Mouse (Mus musculus) intestine, embryonic 16.5 days (tissue): ENCODE data around the gene Gipc3. TPM values are rescaled to one million over a fixed set of nuclear protein-coding genes. Genes with fewer than 3 reads are reported as not detected.
A peak's percentile ranks its signal among the peaks of the same experiment; 100 is the strongest.

Source experiments
- ATAC-seq: fragments of 200-750 bp; cut with Nextera tagmentation; 2 replicates; pipeline ENCODE4 v1.8.0; 2017; ENCODE audit warnings: moderate TSS enrichment, moderate library complexity
- H3K27ac ChIP-seq: fragments of 300-500 bp; sonication (generic); 2 replicates; pipeline ENCODE4 v1.5.1; 2014; ENCODE audit warnings: mild to moderate bottlenecking, low read length
- H3K27me3 ChIP-seq: fragments of 300-500 bp; sonication (generic); replicated peaks from 2 replicates; pipeline ENCODE4 v1.6.1; 2014; ENCODE audit warnings: low read length, control low read depth, mixed read lengths; ENCODE audit not compliant: control insufficient read depth, insufficient read depth
- H3K36me3 ChIP-seq: fragments of 300-500 bp; sonication (generic); 2 replicates; pipeline ENCODE4 v1.6.1; 2014; ENCODE audit warnings: low read length, control low read depth; ENCODE audit not compliant: control insufficient read depth, insufficient read depth
- H3K4me1 ChIP-seq: fragments of 300-500 bp; sonication (generic); 2 replicates; pipeline ENCODE4 v1.6.1; 2014; ENCODE audit warnings: low read length, control low read depth, mixed read lengths; ENCODE audit not compliant: control insufficient read depth, insufficient read depth
- H3K4me2 ChIP-seq: fragments of 300-500 bp; sonication (generic); 2 replicates; pipeline ENCODE4 v1.6.1; 2014; ENCODE audit warnings: low read depth, low read length, control low read depth
- H3K4me3 ChIP-seq: fragments of 300-500 bp; sonication (generic); 2 replicates; pipeline ENCODE4 v1.5.1; 2014; ENCODE audit warnings: mild to moderate bottlenecking, low read length
- H3K9ac ChIP-seq: fragments of 300-500 bp; sonication (generic); 2 replicates; pipeline ENCODE4 v1.6.1; 2014; ENCODE audit warnings: low read depth, low read length
- H3K9me3 ChIP-seq: fragments of 300-500 bp; sonication (generic); 2 replicates; pipeline ENCODE4 v1.6.1; 2016; ENCODE audit warnings: low read length, control low read depth; ENCODE audit not compliant: control insufficient read depth
- WGBS: fragments of 180-500 bp; shearing (Covaris S2); extraction: QIAGEN DNeasy Blood & Tissue Kit; methylation state at CpG from one replicate; pipeline ENCODE4 v1.1.7; 2014; 5-methylcytosine and 5-hydroxymethylcytosine counted together
- polyA plus RNA-seq: library from polyadenylated mRNA; unstranded; fragments of >200 nt; fragmentation: Nextera tagmentation; extraction: Ambion mirVana; gene quantifications from 2 replicates; pipeline ENCODE4 v1.2.1, GENCODE M21; 2015

Gipc3 gene
- polyA plus RNA-seq, 1 experiment from 2014 or later, result 0.12 TPM

DNA sequence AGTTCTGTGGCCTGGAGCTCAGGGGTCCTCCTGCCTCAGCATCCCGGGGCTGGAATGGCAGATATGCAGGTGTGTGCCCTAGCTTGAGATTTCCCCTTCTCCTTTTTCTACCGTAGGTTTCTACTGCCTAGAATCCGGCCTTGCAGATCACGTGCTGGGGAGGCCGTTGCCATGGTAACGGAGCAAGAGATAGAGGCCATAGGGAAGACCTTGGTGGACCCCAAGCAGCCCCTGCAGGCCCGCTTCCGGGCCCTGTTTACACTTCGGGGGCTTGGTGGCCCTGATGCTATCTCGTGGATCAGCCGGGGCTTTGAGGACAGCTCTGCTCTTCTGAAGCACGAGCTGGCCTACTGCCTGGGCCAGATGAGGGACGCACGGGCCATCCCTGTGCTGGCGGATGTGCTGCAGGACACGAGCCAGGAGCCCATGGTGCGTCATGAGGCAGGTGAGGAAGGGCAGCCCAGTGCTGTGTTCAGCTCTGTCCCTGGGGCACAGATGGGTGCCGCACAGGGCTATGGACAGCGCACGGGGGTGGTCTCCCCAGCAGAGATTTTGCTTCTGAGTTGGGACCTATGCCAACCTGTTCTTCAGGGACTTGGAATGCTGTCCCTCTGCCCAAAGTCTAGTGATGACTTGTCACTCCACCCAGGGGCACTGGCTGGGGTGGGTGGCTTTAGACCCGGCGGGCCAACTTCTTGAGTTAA, 42.7 kb upstream of the Gipc3 start:
- WGBS, result 67% methylated on average over 22 of the region's 22 CpGs
- Histone ChIP-seq H3K4me3 (peak overlapping the region; percentile 74), H3K9ac (peak overlapping the region; percentile 80), H3K36me3 (peaks cover 11% of the 10 kb centered on the region), H3K4me1 (peaks cover 26% of the 10 kb centered on the region), H3K27me3 (no peaks in the 10 kb centered on the region), H3K4me2 (peak overlapping the region; percentile 66), H3K27ac (no peak overlapping the region), H3K9me3 (no peaks in the 10 kb centered on the region)
- no peak for ATAC-seq

DNA sequence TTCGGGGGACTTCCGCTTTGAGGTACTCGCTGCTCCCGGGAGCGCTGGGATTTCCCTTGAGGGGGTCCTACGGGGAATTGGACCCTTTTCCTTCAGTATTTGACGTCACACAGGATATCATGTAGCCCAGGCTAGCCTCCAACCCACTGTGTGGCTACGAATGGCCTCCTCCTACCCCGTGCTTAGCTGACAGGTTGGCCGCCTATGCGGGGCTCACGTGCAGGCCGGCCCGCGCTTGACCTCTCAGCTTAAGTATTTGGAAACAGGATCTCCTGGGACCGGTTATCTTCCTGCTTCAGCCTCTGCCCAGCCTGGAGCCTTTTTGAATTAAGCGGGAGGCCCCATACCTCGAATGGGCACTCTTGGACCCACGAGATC, 41.5 kb upstream of the Gipc3 start:
- Histone ChIP-seq H3K27ac (peak overlapping the region; percentile 65), H3K4me1 (peaks cover 25% of the 10 kb centered on the region), H3K4me2 (peak overlapping the region; percentile 66), H3K9ac (peak overlapping the region; percentile 80), H3K27me3 (no peaks in the 10 kb centered on the region), H3K9me3 (no peaks in the 10 kb centered on the region), H3K4me3 (peak overlapping the region; percentile 74), H3K36me3 (peaks cover 11% of the 10 kb centered on the region)
- under 1% methylated on average over 19 of the region's 19 CpGs for WGBS
- ATAC-seq, result peak; percentile 11

DNA sequence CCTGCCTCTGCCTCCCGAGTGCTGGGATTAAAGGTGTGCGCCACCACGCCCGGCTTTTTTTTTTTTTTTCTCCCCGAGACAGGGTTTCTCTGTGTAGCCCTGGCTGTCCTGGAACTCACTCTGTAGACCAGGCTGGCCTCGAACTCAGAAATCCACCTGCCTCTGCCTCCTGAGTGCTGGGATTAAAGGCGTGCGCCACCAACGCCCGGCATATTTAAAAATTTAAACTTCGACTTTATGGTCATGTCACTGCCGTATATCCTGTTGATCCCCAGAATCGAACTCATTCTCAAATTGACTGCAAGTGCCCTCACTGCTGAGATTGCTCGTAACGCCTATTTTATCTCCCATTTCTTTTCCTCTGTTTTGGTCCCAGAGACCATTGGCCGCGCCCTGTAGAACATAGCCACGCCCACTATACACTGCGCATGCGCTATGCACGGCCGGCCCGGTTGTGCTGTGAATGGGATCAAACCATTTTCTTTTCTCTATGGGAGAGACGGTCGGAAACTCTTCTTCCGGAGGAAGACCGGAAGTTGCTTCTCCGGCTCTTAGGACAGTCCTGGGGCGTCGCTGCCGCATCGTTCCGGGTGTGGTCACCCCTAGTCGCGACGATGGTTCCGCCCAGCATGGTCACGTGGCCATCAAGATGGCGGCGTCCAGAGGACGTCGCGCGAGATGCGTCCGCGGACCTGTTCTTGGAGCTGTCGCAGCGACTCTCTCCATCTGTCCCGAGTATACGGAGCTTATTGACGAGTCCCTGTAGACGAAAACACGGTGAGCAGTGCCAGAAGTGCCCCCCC, 40.9 kb upstream of the Gipc3 start, which contains the start of the genes Dohh and Gm48551:
Dohh (plus strand) TSS at position 627 of the 803 bp plus-strand sequence.
Gm48551 (plus strand) TSS at position 665 of the 803 bp plus-strand sequence.
- Histone ChIP-seq H3K9ac (peak within 1 kb of the TSS; percentile 80), H3K9me3 (no peaks in the 10 kb centered on the region), H3K36me3 (peaks cover 11% of the 10 kb centered on the region), H3K4me3 (peak within 1 kb of the TSS; percentile 74), H3K27me3 (no peaks in the 10 kb centered on the region), H3K27ac (peak within 1 kb of the TSS; percentile 65), H3K4me1 (peaks cover 20% of the 10 kb centered on the region), H3K4me2 (peak within 1 kb of the TSS; percentile 66)
- ATAC-seq, result peak; percentile 91
- WGBS, result 5% methylated on average over 51 of the region's 54 CpGs

DNA sequence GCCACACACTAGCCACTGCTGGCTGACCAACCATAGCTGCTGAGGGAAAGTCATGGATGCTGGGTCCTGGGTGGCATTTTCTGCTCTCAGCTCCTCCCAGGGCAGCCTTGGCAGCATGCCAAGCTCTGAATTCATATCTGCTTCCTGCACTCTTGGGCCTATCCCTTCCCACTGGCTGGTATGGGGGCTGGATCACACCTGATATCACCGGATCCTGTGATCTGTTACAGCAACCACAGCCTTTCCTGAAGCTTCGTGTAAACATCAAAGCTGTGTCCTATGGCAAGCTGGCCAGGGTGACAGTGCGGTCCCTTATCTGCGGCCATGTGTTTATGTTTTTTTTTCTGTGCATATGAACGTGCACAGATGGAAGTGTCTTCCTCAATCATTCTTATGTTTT, 39.0 kb upstream of the Gipc3 start:
- H3K27ac ChIP-seq, result peak overlapping the region; percentile 53
- ATAC-seq, result peak; percentile 6; the same call in 1 of the 2 replicates
- peaks cover 24% of the 10 kb centered on the region for H3K4me1 ChIP-seq
- no peak overlapping the region for H3K4me3 ChIP-seq
- no peak overlapping the region for H3K4me2 ChIP-seq
- H3K9ac ChIP-seq, result no peak overlapping the region
- WGBS, result 55% methylated on average over 5 of the region's 5 CpGs
- H3K27me3 ChIP-seq, result no peaks in the 10 kb centered on the region
- no peaks in the 10 kb centered on the region for H3K9me3 ChIP-seq
- no peaks in the 10 kb centered on the region for H3K36me3 ChIP-seq

DNA sequence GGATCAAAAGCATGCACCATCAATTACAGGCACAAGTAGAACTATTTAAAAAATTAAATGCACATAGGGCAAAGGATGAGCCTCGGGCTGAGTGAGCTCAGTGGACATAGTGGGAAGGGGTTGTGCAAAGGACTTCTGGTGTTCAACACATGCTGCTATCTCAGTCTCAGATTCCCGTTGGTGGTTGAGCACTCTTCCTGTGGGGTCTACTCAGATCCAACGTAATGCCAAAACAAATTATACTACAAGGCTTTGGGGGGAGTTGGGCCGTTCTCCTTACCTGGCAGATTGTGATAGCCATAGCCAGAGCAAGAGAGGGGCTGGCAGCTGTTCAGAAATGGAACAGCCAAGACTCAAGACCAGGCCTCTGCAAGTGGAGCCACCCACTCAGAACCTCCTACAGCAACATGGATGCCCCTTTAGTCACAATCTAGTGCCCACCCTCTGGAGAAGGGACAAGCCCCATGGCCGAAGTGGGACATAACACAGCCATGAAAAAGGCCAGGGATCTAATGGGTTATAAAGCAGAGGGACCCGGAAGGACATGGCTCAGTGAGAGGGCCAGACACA, 36.8 kb upstream of the Gipc3 start:
- no peak for ATAC-seq
- WGBS, result 83% methylated on average over 6 of the region's 6 CpGs
- Histone ChIP-seq H3K4me1 (peaks cover 20% of the 10 kb centered on the region), H3K9ac (no peak overlapping the region), H3K27ac (no peak overlapping the region), H3K36me3 (peaks cover 3% of the 10 kb centered on the region; the same call in 1 of the 2 replicates), H3K4me2 (no peak overlapping the region), H3K9me3 (no peaks in the 10 kb centered on the region), H3K4me3 (no peak overlapping the region), H3K27me3 (no peaks in the 10 kb centered on the region)

DNA sequence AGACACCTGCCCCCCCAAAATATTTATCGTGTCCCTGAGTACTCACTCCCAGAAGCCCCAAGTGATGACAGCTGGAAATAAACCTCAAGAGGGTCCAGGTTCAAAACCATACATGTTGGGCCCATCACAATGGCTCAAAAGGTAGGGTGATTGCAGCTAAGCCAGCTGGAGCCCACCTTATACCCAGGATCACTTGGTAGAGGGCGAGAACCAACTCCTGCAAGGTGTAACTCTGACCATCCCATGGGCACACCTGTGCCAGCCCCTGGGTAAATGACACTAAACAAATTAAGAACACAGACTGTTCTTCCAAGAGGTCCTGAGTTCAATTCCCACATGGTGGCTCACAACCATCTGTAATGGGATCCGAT, 36.1 kb upstream of the Gipc3 start:
- H3K9me3 ChIP-seq, result no peaks in the 10 kb centered on the region
- peak overlapping the region; percentile 65 for H3K9ac ChIP-seq
- H3K27me3 ChIP-seq, result no peaks in the 10 kb centered on the region
- peak overlapping the region; percentile 74 for H3K4me2 ChIP-seq
- H3K4me3 ChIP-seq, result peak overlapping the region; percentile 83
- H3K36me3 ChIP-seq, result peaks cover 3% of the 10 kb centered on the region; the same call in 1 of the 2 replicates
- no peak for ATAC-seq
- H3K4me1 ChIP-seq, result peaks cover 19% of the 10 kb centered on the region
- 60% methylated on average over 3 of the region's 3 CpGs for WGBS
- H3K27ac ChIP-seq, result peak overlapping the region; percentile 62

DNA sequence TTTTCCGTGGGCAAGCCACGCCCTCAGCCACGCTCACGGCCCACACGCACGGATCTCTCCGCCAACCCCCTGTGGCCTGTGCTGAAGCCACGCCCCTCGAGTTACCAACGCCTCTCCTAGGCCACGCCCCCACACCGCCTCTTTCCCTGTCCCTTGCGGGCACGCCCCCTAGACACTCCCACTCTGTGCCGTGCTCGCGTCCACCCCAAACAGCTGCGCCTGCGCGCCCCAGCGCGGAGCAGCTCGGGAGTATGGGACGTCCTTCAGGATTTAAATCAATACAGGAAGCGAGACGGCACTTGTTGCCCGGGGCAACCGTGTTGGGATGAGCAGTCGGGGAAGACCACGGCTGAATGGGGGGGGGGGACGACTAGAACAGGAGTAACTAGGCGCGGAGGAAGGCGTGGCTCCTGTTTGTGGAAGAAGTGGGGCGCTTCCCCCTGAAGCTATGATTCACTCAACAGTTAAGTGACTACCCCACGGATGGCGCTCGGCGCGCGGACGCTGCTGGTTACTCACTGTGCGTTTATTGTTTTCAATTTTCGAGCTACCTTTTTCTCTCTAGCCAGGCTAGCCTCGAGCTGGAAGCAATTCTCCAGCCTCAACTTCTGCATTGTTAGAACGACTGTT, 35.6 kb upstream of the Gipc3 start:
- H3K4me1 ChIP-seq, result peaks cover 19% of the 10 kb centered on the region
- no peaks in the 10 kb centered on the region for H3K9me3 ChIP-seq
- peak overlapping the region; percentile 65 for H3K9ac ChIP-seq
- H3K27me3 ChIP-seq, result no peaks in the 10 kb centered on the region
- peak overlapping the region; percentile 83 for H3K4me3 ChIP-seq
- peaks cover 3% of the 10 kb centered on the region; the same call in 1 of the 2 replicates for H3K36me3 ChIP-seq
- WGBS, result under 1% methylated on average over 46 of the region's 46 CpGs
- peak overlapping the region; percentile 62 for H3K27ac ChIP-seq
- ATAC-seq, result peak; percentile 95
- peak overlapping the region; percentile 74 for H3K4me2 ChIP-seq

DNA sequence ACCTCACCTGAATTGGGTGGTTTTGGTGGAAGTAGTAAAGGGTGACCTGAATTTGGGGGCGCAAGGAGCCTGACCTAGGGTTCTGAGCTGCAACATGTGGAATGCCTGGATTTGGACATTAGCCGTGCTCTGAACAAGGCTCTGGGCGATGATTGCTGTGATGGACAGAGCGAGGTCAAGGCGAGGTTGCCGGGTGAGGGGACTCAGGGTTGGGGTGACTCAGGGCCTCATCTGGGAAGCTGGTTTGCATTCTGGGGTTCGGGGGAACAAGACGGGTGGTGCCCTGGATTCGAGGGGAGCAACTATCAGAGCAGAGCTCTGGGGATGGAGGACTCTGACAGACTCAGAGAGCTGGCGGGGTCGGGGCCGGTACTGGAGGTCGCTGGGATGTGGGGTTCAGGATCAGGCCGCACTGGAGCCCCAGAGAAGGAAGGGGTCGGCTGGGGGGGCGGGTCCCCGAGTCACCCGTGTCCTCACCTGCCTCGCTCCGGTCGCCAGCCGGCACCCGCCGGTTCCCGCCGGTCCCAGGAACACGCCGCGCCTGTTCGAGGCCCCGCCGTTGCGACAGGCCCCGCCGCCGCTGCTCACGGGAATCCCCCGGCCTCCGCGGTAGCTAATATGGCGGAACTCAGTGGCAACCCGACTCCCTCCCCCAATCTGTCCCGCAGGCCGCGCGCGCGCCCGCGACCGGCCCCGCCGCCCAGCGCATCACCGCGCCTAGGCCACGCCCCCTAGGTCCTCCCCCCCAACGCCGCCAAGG, 34.9 kb upstream of the Gipc3 start, which contains the start of gene Fzr1:
Fzr1 (minus strand) TSS at position 724 of the 760 bp plus-strand sequence.
- Histone ChIP-seq H3K4me2 (peak within 1 kb of the TSS; percentile 83), H3K27me3 (no peaks in the 10 kb centered on the region), H3K27ac (peak within 1 kb of the TSS; percentile 69), H3K9ac (peak within 1 kb of the TSS; percentile 95), H3K9me3 (no peaks in the 10 kb centered on the region), H3K36me3 (peaks cover 3% of the 10 kb centered on the region; the same call in 1 of the 2 replicates), H3K4me1 (peaks cover 24% of the 10 kb centered on the region), H3K4me3 (peak within 1 kb of the TSS; percentile 83)
- ATAC-seq, result peak; percentile 68
- WGBS, result under 1% methylated on average over 54 of the region's 59 CpGs
